18 mouse cellular contexts compared by ENCODE assay signal in genomic region chr14:118317260-118317659, GRCm38 (mm10). TPM values are rescaled to one million over a fixed set of nuclear protein-coding genes. Genes with fewer than 3 reads are reported as not detected.
A peak's percentile ranks its signal among the peaks of the same experiment; 100 is the strongest.
DNase-seq lines count a peak whose midpoint lies in the region; ATAC-seq and TF ChIP-seq lines count a peak whose summit lies in the region.
"Had no signal": no experiment of that assay in that cellular context is flagged by ENCODE, and none has a peak within 500 bp of the region (broad histone marks: within the 10 kb centered on the region; RNA-seq: fewer than 3 reads in every experiment).

No protein-coding gene starts in this region.

- no peak overlapping the region for H3K4me2 ChIP-seq in forebrain, embryonic 13.5 days
- no peak overlapping the region for H3K4me2 ChIP-seq in forebrain, embryonic 12.5 days
- H3K4me2 ChIP-seq in neural tube, embryonic 14.5 days (ENCODE audit: low read depth, low read length): no peak overlapping the region
- H3K4me2 ChIP-seq: embryonic facial prominence, embryonic 12.5 days; heart, embryonic 15.5 days had no signal

- no peak for TF ChIP-seq CTCF in left cerebral cortex, adult 2 months (IDR thresholded peaks at IDR 0.05)
- no peak for TF ChIP-seq CTCF in brain, embryonic 14.5 days (IDR thresholded peaks at IDR 0.05; ENCODE audit: borderline replicate concordance, extremely low read depth, insufficient read depth, insufficient read length)

- H3K9me3 ChIP-seq in forebrain, embryonic 13.5 days (replicated peaks): peaks cover 4% of the 10 kb centered on the region
- no peaks in the 10 kb centered on the region for H3K9me3 ChIP-seq in forebrain, embryonic 12.5 days
- H3K9me3 ChIP-seq in neural tube, embryonic 14.5 days (ENCODE audit: control insufficient read depth, low read length): no peaks in the 10 kb centered on the region
- H3K9me3 ChIP-seq: embryonic facial prominence, embryonic 12.5 days; heart, embryonic 15.5 days had no signal

- no peak overlapping the region for H3K4me3 ChIP-seq in forebrain, embryonic 13.5 days
- H3K4me3 ChIP-seq in forebrain, embryonic 12.5 days (replicated peaks): no peak overlapping the region
- no peak overlapping the region for H3K4me3 ChIP-seq in left cerebral cortex, adult 2 months
- H3K4me3 ChIP-seq in neural tube, embryonic 14.5 days (ENCODE audit: low read depth, low read length): no peak overlapping the region
- H3K4me3 ChIP-seq: embryonic facial prominence, embryonic 12.5 days; heart, embryonic 15.5 days had no signal

- intact Hi-C loops in left cerebral cortex, adult 2 months (cut with DNase I): no loop called here

- peaks cover 3% of the 10 kb centered on the region; the same call in 1 of the 2 replicates for H3K27me3 ChIP-seq in forebrain, embryonic 13.5 days
- peaks cover 31% of the 10 kb centered on the region for H3K27me3 ChIP-seq in forebrain, embryonic 12.5 days
- H3K27me3 ChIP-seq in neural tube, embryonic 14.5 days (ENCODE audit: control insufficient read depth, insufficient read depth, low read length): no peaks in the 10 kb centered on the region

- TF ChIP-seq POLR2A in brain, embryonic 14.5 days (IDR thresholded peaks at IDR 0.05; ENCODE audit: borderline replicate concordance, extremely low read depth, insufficient read depth, insufficient read length, poor library complexity, severe bottlenecking): no peak

- H3K27ac ChIP-seq in forebrain, embryonic 13.5 days: no peak overlapping the region
- no peak overlapping the region for H3K27ac ChIP-seq in forebrain, embryonic 12.5 days
- no peak overlapping the region for H3K27ac ChIP-seq in left cerebral cortex, adult 2 months
- no peak overlapping the region for H3K27ac ChIP-seq in neural tube, embryonic 14.5 days (ENCODE audit: low read depth, low read length)
- H3K27ac ChIP-seq: embryonic facial prominence, embryonic 12.5 days; heart, embryonic 15.5 days had no signal

- DNase-seq in left cerebral cortex, adult 11 months (ENCODE audit: low spot score): peak; percentile 4
- DNase-seq in left cerebral cortex, adult 2 months (ENCODE audit: extremely low spot score in 1 of 2, low spot score in 2 of 2): no peak
- peak; percentile 83 for DNase-seq in brain, embryonic 14.5 days (ENCODE audit: low read depth)
- no peak for DNase-seq in thymus, postnatal 10 days (ENCODE audit: low spot score in 2 of 2)
- DNase-seq: adrenal gland, adult 8-10 months; lung, adult 18-20 months; thymus, postnatal 14 days had no signal

- peaks cover 21% of the 10 kb centered on the region for H3K4me1 ChIP-seq in forebrain, embryonic 13.5 days
- H3K4me1 ChIP-seq in forebrain, embryonic 12.5 days: peaks cover 9% of the 10 kb centered on the region
- 0 out of 2 replicates have a peak, but pooled peaks cover 3% of the 10 kb centered on the region for H3K4me1 ChIP-seq in neural tube, embryonic 14.5 days (ENCODE audit: control insufficient read depth, insufficient read depth, low read length)
- H3K4me1 ChIP-seq: embryonic facial prominence, embryonic 12.5 days had no signal

- WGBS in forebrain, embryonic 13.5 days: 63% methylated on average over 9 of the region's 9 CpGs
- 76% methylated on average over 9 of the region's 9 CpGs for WGBS in forebrain, embryonic 12.5 days
- WGBS in neural tube, embryonic 14.5 days: 42% methylated on average over 9 of the region's 9 CpGs

- H3K9ac ChIP-seq in forebrain, embryonic 13.5 days: no peak overlapping the region
- H3K9ac ChIP-seq in forebrain, embryonic 12.5 days: no peak overlapping the region
- no peak overlapping the region for H3K9ac ChIP-seq in neural tube, embryonic 14.5 days (replicated peaks; ENCODE audit: low read depth, low read length)
- H3K9ac ChIP-seq: embryonic facial prominence, embryonic 12.5 days; heart, embryonic 15.5 days had no signal

- peak; percentile 65 for ATAC-seq in forebrain, embryonic 13.5 days
- no peak for ATAC-seq in forebrain, embryonic 12.5 days (ENCODE audit: low FRiP score)
- peak; percentile 79; the same call in 1 of the 2 replicates for ATAC-seq in neural tube, embryonic 14.5 days (ENCODE audit: low read depth)
- ATAC-seq in megakaryocyte progenitor cell, adult 5-6 weeks (replicated peaks; ENCODE audit: poor library complexity): no peak

- H3K36me3 ChIP-seq in forebrain, embryonic 13.5 days (ENCODE audit: poor library complexity, severe bottlenecking): no peaks in the 10 kb centered on the region
- H3K36me3 ChIP-seq in forebrain, embryonic 12.5 days (replicated peaks): no peaks in the 10 kb centered on the region
- no peaks in the 10 kb centered on the region for H3K36me3 ChIP-seq in neural tube, embryonic 14.5 days (ENCODE audit: control insufficient read depth, insufficient read depth, low read length)
- H3K36me3 ChIP-seq: embryonic facial prominence, embryonic 12.5 days; heart, embryonic 15.5 days had no signal

RNA-seq across cellular contexts. Expression of gene Gm9376, which starts 50.5 kb away (rescaled TPM):
- polyA plus RNA-seq in forebrain, embryonic 13.5 days (2015; fragmentation: Nextera tagmentation; extraction: Ambion mirVana): not detected in 2 replicates
- not detected in 2 replicates for polyA plus RNA-seq in forebrain, embryonic 12.5 days (2016; fragmentation: Nextera tagmentation; extraction: Ambion mirVana)
- not detected for total RNA-seq in left cerebral cortex, adult 2 months (2021)
- polyA plus RNA-seq in brain, embryonic 14.5 days (2012; rRNA removed): not detected in 2 replicates
- polyA plus RNA-seq in neural tube, embryonic 14.5 days (2014; fragmentation: Nextera tagmentation; extraction: Ambion mirVana): not detected in 2 replicates
- not detected in 2 replicates for total RNA-seq in megakaryocyte progenitor cell, adult 5-6 weeks (2015)
- not detected in 2 replicates for total RNA-seq in megakaryocyte progenitor cell, adult 5-6 weeks (2017)
- total RNA-seq: adrenal gland, adult 8-10 months; layer of hippocampus, postnatal 14 days; monocyte, adult 5-6 weeks had no signal
- polyA plus RNA-seq: embryonic facial prominence, embryonic 12.5 days; gonadal fat pad, adult 2 months; heart, embryonic 15.5 days; kidney, embryonic 16.5 days; limb, embryonic 14.5 days had no signal

Comparison
In these comparisons a context has a peak if more than half of its experiments do, and no peak if none do; other contexts are left out.
1. ATAC-seq: peak in forebrain, embryonic 13.5 days (single experiment) and neural tube, embryonic 14.5 days (single experiment); none in forebrain, embryonic 12.5 days (single experiment) and megakaryocyte progenitor cell, adult 5-6 weeks (single experiment).
2. DNase-seq: peak in left cerebral cortex, adult 11 months (single experiment) and brain, embryonic 14.5 days (single experiment); none in left cerebral cortex, adult 2 months (0 of 2) and thymus, postnatal 10 days (0 of 2).